Mouse (Mus musculus) left cerebral cortex, postnatal 4 days (tissue): ENCODE results near the gene Chad. TPM values are rescaled to one million over a fixed set of nuclear protein-coding genes. Genes with fewer than 3 reads are reported as not detected.
A peak's percentile ranks its signal among the peaks of the same experiment; 100 is the strongest.

Experiments used
- DNase-seq: peaks from one replicate; pipeline ENCODE4 v3.0.0-alpha.2; 2022
- intact Hi-C: fragments of 180-260 bp; cut with DNase I; formaldehyde crosslinking; loops from one replicate; pipeline ENCODE4 v1.15.1; 2025
- total RNA-seq, 2 experiments: library from RNA; stranded (reverse); gene quantifications; 2 replicates each; pipeline ENCODE4 v1.2.3; 2021

The Chad gene
- total RNA-seq, result under 1 TPM in 1 of 2 experiments, not detected in 1; 0.22 TPM

GRCm38 (mm10) chr11:94564437-94565150 is at the start of gene Chad:
Gene Chad (plus strand): TSS chr11:94565047.
- intact Hi-C loops, result no loop called here
- peak; percentile 37 for DNase-seq

GRCm38 (mm10) chr11:94521219-94521843 is 43.5 kb upstream of the Chad start, which contains the start of gene Mycbpap:
Gene Mycbpap (minus strand): TSS chr11:94521742.
- intact Hi-C loops, result no loop called here
- peak; percentile 50 for DNase-seq

DNA sequence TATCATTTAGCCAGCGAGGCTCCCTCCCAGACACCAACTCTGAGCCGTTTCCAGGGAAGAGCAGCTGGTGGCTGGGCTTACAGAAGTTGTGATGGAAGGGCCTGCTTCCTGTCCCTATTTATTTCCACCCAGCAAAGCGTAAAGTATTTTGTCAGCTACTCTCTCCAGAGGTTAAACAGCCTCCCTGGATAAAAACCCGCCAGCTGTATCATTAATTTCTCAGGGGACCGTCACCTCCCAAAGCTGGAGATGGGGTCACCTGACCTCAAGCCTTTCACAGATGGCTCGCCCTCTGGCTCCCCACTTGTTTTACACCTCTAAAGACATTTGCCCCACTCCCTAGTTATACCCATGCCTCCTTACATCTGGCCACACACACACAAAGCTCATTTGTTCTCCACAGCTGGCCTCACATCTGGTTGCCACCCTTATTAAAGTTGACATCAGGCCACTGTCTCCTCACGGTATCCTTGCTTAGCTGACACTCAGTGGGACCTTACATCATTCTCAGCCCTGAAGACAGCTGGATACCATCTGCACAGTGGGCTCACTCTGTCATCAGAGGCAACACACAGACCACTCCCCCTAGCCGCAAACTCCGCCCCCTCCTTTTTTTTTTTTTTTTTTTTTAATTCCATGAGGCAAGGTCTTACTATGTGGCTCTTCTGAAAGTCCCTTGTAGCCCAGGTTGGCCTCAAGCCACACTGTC is 38.5 kb upstream of the Chad start:
- DNase-seq, result no peak
- intact Hi-C loops, result no loop called here

GRCm38 (mm10) chr11:94528879-94529278 is 36.0 kb upstream of the Chad start:
- intact Hi-C loops, result no loop called here

GRCm38 (mm10) chr11:94533171-94533570 is 31.7 kb upstream of the Chad start:
- intact Hi-C loops, result no loop called here
- DNase-seq, result no peak

More at GRCm38 (mm10) chr11:94528879-94529278, 36.0 kb upstream of the Chad start:
- DNase-seq, result no peak

- intact Hi-C loops, result no loop called here
- DNase-seq, result no peak
Observed at GRCm38 (mm10) chr11:94538733-94539292, 26.0 kb upstream of the Chad start.

DNA sequence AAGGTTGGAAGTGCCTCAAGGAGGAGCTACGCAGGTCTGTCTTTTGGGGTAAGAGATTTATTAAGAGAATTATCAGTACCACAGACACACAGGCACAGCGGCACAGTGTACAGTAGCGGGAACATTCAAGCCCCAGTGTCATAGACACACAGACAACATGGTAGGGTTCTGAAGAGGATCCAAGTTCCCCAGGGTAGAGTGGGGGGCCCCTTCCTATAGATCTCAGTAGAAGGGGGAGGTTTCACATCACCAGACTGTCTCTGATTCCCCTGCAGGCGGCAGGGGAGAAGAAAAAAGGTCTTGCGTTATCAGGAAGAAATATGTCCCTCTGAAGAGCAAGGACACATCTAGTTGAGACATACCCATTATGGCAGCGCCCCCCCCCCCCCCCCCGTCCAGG is 25.1 kb upstream of the Chad start:
- intact Hi-C loops, result loop anchor here (5.0 kb wide), 1 partner anchor 72 kb away; no protein-coding TSS in a partner anchor
- no peak for DNase-seq

GRCm38 (mm10) chr11:94542400-94542799 is 22.4 kb upstream of the Chad start:
- intact Hi-C loops, result loop anchor here (5.0 kb wide), 1 partner anchor 75 kb away; no protein-coding TSS in a partner anchor
- no peak for DNase-seq

- DNase-seq, result no peak
- intact Hi-C loops, result loop anchor here (5.0 kb wide), 1 partner anchor 76 kb away; no protein-coding TSS in a partner anchor
Observed at GRCm38 (mm10) chr11:94543344-94543743, 21.5 kb upstream of the Chad start.

GRCm38 (mm10) chr11:94543932-94544331 is 20.9 kb upstream of the Chad start:
- DNase-seq, result peak; percentile 97
- intact Hi-C loops, result loop anchor here (5.0 kb wide), 1 partner anchor 77 kb away; no protein-coding TSS in a partner anchor

GRCm38 (mm10) chr11:94544422-94544821 is 20.4 kb upstream of the Chad start:
- intact Hi-C loops, result loop anchor here (5.0 kb wide), 1 partner anchor 77 kb away; no protein-coding TSS in a partner anchor

DNA sequence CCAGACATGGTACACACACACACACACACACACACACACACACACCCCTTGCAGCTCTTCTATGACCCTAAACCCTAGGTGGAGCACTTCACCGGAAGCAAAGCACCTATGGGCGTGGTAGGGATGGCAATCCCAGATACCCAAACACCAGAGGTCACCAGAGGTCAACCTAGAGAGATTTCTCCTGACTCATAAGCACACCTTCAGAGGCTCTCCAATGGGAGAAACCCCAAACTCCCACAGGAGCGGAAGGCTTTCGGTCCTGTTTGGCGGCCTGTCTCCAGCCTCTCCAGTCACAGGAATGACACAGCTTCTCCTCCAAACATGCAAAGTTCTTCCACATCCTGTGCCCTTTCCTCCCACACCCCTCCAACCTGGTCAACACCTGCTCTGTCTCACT is 18.5 kb upstream of the Chad start:
- intact Hi-C loops, result no loop called here
- DNase-seq, result no peak

More at GRCm38 (mm10) chr11:94544422-94544821, 20.4 kb upstream of the Chad start:
- no peak for DNase-seq

GRCm38 (mm10) chr11:94547271-94547670 is 17.6 kb upstream of the Chad start:
- DNase-seq, result no peak
- intact Hi-C loops, result no loop called here

DNA sequence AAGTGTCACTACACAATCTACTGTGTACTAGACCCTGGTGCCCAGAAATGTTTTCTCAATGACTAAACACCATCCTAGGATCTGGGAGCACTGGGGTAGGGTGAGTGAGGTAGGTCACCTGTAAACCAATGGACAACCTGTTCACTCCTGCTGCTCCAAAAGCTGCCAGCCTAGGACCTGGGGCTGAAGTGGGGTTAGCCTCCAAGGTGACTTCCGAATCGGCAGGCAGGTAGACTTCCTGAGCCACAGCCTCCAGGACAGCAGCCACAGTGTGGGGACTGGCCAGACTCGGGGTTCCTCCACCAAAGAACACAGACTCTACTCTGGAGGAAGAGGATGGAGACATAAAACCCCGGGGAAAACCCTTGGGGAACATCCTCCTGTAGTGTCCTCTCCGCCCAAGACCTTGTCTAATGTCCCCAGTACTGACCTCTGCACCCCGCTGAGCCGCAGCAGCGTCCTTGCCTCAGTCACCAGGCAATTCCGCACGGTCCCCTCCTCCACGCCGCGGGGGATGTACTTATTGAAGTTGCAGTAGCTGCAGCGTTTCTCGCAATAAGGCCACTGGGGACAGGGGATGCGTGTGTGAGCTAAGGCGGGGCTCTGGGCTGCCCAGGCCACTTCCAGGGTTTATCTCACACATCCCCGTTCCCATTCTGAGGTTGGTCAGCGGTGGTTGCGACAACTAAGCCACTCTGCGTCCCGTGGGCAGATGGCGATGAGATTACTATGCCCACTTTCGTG is 16.6 kb upstream of the Chad start:
- peak; percentile 62 for DNase-seq
- intact Hi-C loops, result no loop called here

GRCm38 (mm10) chr11:94548888-94549690 is 15.8 kb upstream of the Chad start, which contains the start of gene Rsad1:
Gene Rsad1 (minus strand): TSS chr11:94549255.
- peak; percentile 97 for DNase-seq
- intact Hi-C loops, result no loop called here

DNA sequence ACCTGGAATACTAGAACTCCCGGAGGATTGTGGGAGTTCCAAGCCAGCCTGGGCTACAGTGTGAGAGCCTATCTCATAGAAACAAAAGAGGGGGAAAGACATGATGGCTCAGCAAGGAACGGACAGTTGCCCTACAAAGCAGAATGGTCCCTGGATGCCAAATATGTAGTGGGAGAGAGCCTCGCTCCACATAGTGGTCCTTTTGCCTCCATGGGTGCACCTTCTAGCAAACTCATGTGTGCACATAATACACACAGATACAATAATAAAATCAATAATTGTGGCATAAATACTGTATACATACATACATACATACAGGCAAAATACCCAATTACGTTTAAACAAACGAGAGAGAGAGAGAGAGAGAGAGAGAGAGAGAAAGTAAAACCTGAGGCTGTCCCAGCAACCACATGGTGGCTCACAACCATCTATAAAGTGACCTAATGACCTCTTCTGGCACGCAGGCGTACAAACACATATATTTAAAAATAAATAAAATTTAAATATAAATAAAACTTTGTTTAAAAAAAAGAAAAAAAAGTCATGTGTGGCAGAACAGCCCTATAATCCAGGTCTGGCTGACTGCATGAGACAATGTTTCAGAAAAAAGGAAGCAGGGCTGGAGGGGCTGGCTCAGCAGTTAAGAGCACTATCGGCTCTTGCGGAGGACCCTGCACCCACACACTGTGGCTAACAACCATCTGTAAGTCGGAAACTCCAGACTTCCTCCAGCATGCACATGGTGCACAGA is 15.0 kb upstream of the Chad start:
- no peak for DNase-seq
- intact Hi-C loops, result no loop called here

GRCm38 (mm10) chr11:94550442-94550744 is 14.5 kb upstream of the Chad start:
- intact Hi-C loops, result no loop called here
- DNase-seq, result no peak

DNA sequence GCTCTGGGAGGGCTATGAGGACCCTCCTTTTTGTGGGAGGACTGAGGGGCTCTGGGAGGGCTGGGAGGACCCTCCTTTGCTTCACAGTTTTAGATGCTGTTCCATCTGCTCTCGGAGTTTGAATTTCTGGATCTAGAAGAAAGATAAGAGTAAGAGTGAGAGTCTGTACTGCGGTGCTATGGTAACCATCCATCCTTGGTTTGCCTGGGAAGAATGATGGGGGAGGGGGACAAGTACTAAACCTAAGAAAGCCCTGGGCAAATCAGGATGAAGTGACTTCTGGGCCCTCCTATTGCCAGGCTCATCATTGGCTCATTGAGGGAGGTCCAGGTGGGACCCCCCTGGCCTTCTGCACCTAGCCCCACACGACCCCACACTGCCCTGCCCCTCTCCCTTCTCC is 6.6 kb upstream of the Chad start:
- no peak for DNase-seq
- intact Hi-C loops, result no loop called here

DNA sequence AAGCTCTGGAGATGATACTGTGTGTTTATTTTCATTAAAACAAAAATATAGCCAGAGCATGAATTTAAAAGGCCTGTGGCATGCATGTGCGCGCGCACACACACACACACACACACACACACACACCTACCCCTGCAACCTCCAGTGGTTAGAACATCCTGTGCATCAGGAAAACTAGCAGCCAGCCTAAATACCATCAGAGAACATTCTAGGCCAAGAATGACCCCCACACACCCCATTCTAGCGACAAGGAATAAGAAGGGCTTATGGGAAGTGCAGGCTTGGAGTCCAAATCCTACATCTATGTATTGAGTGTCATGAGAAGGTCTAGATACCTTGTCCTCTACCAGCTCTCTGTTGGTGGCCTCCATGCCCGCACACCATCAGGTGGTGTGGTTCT is 1.5 kb upstream of the Chad start:
- DNase-seq, result no peak
- intact Hi-C loops, result no loop called here
